Mouse (Mus musculus) thymus, adult 18-20 months (tissue): ENCODE measurements around the gene Sorl1.
"Not testable (repeated sequence)": the region's sequence is repeated elsewhere in the genome, so short reads cannot be mapped to it uniquely, and the experiment has no call there.

ENCODE experiments used
- DNase-seq, 2 experiments: peaks; one replicate each; pipeline ENCODE4 v3.0.0; 2022; ENCODE audit warnings: mixed read lengths in 2 of 2

The Sorl1 gene

GRCm38 (mm10) chr9:42091561-42091960, 32.5 kb downstream of the Sorl1 start:
- DNase-seq, result no peak

GRCm38 (mm10) chr9:42087921-42088320, 36.2 kb downstream of the Sorl1 start:
- DNase-seq, result no peak

GRCm38 (mm10) chr9:42085970-42086369, 38.1 kb downstream of the Sorl1 start:
- no peak for DNase-seq

- DNase-seq, result no peak
These were observed 40.4 kb downstream of the Sorl1 start for GRCm38 (mm10) chr9:42083661-42084067.

- no peak for DNase-seq
These were observed 42.2 kb downstream of the Sorl1 start for GRCm38 (mm10) chr9:42081681-42082530.

GRCm38 (mm10) chr9:42080671-42081070, 43.4 kb downstream of the Sorl1 start:
- DNase-seq, result no peak

- no peak for DNase-seq
These were observed 46.8 kb downstream of the Sorl1 start for GRCm38 (mm10) chr9:42077112-42077845.

GRCm38 (mm10) chr9:42076256-42076849, 47.7 kb downstream of the Sorl1 start:
- no peak for DNase-seq

- no peak for DNase-seq
These were observed 48.9 kb downstream of the Sorl1 start for GRCm38 (mm10) chr9:42075241-42075640.

GRCm38 (mm10) chr9:42072010-42072409, 52.1 kb downstream of the Sorl1 start:
- no peak for DNase-seq

- no peak for DNase-seq
These were observed 53.2 kb downstream of the Sorl1 start for GRCm38 (mm10) chr9:42070856-42071255.

GRCm38 (mm10) chr9:42069471-42069870, 54.6 kb downstream of the Sorl1 start:
- DNase-seq, result no peak

GRCm38 (mm10) chr9:42067950-42068349, 56.1 kb downstream of the Sorl1 start:
- DNase-seq, result no peak

GRCm38 (mm10) chr9:42065756-42066155, 58.3 kb downstream of the Sorl1 start:
- DNase-seq, result no peak

GRCm38 (mm10) chr9:42063391-42063790, 60.7 kb downstream of the Sorl1 start:
- no peak for DNase-seq

GRCm38 (mm10) chr9:42062269-42062668, 61.8 kb downstream of the Sorl1 start:
- DNase-seq, result no peak

- DNase-seq, result not testable (repeated sequence)
These were observed 65.1 kb downstream of the Sorl1 start for GRCm38 (mm10) chr9:42059006-42059405.

GRCm38 (mm10) chr9:42056591-42056990, 67.5 kb downstream of the Sorl1 start:
- no peak for DNase-seq

GRCm38 (mm10) chr9:42055378-42055777, 68.7 kb downstream of the Sorl1 start:
- no peak for DNase-seq

- no peak for DNase-seq
These were observed 69.5 kb downstream of the Sorl1 start for GRCm38 (mm10) chr9:42054339-42055272.

GRCm38 (mm10) chr9:42053591-42054190, 70.4 kb downstream of the Sorl1 start:
- no peak for DNase-seq
